Mouse (Mus musculus) monocyte, adult 2 months (primary cell): ENCODE measurements around the gene Fam19a5.

ENCODE experiments used
- DNase-seq, 2 experiments: peaks; one replicate each; pipeline ENCODE4 v3.0.0; 2022; ENCODE audit warnings: low spot score in 2 of 2, low read depth in 1 of 2

Gene Fam19a5

DNA sequence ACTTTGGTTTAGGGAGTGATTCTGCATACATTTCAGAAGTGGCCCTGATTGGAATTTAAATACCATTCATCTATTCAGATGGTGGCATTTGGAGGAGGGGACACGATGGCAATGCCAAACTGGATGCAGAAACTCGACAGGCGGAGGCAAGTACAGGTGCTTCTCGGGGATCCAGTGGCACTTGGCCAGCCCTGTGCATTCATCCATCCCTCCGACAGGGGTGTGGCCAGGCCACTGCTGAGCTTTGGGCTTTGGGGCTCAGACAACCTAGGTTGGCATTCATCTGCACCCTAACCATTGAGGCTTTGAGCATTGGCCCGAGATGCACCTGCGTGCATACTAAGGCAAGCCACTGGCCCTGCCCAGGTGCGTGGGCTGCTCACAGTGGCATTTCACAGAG is 52.6 kb downstream of the Fam19a5 start:
- no peak for DNase-seq

DNA sequence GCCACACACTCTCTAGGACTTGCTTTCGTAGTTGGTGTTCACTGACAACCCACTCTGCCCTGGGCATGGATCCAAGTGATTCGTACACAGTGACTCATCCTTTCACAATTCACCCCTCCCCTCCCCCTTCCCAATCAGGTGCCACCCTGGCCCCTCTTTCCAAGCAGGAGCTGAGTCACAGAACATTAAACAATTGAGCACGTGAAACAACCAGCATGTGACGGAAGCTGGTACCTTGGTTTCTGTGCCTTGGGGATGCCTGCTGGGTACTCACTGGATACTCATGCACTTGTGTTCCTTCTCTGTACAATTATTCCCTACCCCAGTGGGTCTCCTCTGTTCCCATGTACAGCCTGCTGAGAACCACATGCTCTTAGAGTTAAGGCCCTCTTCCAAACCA is 53.0 kb downstream of the Fam19a5 start:
- DNase-seq = no peak

DNA sequence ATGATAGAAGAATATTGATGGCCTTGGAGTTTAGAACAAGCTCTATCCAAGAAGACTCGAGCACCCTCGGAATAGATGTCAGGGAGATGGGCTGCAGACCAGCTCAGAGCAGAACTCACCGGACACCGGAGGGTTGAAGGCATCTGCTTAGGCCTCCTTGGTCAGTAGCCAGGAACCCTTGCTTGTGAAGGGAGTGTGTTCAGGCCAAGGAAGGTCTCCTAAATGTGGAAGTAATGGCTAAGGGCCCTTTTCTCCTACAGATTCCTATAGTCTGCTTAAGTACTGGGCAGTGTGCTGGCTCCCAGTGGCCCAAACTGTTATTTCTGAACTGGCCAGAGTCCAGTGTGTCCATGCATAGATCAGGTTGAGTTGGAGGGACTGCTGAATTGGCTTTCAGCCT is 53.7 kb downstream of the Fam19a5 start:
- DNase-seq = no peak

DNA sequence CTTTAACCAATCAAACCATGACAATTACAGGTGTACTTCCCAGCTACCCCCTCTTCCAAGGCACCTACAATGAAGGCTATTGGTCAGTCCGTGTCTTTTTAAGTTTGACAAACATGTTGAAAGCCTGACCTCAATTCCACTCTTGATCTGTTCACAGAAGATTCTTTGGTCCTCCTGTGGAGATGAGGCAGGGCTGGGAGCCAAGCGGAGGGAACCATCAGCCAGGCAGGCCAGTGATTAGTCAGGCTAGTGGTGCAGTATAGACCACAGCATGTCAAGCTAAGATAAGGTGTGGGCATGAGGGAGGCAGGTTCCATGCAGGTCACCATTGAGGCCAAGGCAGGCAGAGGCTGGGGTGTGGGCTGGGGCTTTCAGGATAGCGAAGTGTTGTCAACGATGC is 54.5 kb downstream of the Fam19a5 start:
- no peak for DNase-seq

DNA sequence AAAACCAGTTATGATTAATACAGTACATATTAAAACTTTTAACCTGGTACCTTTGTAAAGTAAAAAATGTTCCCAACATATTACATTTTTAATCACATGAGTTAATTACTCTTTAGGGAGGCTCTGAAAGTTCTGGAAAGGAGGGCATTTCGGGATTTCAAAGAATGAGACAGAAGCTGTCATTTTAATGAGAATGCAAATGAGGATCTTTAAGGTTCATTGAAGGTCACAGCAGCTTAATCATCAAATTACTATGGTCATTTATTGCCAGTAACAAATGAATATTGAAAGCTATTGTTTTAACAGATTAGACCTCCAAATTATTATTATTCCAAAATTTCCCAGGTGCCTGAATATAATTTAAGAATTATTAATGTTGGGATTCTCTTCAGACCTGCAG is 59.2 kb downstream of the Fam19a5 start:
- no peak for DNase-seq

DNA sequence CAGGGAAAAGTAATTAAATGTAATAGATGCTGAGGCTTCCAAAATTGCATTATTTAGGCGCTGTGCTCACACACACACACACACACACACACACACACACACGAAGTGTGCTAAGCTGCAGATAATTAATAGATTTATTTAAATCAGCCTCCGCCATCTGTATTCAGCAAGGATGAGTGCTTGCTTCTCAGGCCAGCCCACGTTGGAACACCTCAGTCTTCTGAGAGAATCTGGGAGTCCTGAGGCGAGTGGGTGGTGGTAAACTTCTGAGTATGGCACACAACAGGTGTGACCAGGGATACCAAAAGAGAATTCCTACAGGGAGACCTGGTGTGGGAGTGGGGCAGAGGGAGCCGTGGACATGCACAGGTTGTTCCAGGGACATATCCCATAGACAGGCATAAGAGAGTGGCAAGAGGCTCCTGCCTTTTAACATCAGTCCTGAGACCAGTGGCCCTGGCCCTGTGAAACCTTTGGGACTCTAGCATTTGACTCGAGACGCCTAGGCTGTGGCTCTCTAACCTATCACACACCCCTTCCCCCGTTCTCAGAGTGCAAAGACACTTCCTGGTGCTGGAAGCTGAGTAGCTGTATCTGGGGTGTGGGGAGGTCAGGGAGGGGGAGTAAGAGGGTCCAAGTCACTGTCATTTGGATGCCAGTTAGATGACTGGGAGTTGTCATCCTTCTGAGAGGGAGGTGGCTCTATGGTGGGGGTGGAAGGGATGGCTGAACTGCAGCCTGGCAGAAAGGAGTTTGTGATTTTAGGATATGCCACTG is 61.6 kb downstream of the Fam19a5 start:
- no peak for DNase-seq

DNA sequence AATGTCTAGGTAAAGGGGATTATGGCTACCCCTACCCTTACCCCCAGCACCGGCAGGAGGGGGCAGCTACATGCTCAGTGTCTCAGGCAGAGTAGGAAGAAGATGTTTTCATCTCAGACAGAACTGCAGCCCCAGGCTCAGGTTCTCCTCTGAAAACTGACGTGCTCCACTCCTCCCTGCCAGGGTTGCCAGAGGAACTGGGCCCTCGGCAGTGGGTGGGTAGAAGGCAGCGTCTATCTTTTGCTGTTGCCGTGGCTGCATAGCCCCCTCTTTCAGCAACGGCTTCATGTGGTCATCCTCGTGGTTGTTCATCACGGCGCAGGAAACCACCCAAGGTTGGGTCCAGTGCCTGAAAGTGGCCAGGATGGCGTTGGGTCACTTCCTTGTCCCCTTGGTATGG is 62.6 kb downstream of the Fam19a5 start:
- no peak for DNase-seq

DNA sequence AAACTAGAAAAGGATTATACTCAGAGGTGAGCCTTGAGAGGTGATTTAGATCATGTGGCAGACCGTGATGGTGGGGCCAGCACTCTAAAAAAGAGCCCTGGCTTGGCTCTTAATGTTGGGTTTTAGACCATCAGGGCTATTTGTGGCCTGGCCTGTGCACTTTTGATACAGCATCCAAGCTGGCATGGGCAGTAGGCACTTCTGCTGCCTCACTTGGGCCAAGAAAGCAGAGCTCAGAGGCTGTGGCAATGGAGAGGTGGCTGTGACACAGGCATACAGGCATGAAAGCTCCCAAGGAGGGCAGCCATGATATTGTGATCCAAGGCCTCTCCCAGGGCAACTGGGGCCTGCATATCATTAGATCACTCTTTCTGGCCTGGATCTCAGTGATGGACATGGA is 65.1 kb downstream of the Fam19a5 start:
- DNase-seq = no peak

DNA sequence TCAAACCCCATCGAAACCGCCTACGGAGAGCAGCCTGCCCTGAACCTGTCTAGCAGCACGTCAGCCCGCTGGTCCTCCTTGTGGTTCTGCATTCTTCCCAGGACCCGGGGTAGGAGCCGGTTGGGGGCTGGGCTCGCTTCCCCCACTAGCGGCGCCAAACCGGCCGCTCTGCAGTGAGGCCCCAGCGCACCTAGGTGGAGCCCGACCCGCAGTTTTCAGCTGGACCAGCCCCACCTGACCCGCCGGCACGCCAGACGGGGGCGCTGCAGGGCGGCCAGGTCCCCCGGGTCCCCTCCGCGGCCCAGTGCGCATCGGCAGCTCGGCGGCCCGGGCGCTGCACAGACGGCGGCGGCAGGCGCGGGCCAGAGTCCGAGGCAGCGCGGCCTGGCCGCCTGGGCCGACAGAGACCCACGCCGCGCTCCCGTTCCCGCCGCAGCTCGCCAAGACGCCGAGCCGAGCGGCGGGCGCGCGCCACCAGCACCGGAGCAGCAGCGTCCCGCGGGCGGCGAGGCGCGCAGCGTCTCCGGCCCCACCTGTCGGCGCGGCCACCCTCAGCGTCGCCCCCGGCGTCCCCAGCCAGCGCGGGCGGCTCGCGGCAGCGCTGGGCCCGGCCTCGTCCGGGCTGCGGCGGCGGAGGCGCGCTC is 80.0 kb downstream of the Fam19a5 start:
- DNase-seq = no peak

DNA sequence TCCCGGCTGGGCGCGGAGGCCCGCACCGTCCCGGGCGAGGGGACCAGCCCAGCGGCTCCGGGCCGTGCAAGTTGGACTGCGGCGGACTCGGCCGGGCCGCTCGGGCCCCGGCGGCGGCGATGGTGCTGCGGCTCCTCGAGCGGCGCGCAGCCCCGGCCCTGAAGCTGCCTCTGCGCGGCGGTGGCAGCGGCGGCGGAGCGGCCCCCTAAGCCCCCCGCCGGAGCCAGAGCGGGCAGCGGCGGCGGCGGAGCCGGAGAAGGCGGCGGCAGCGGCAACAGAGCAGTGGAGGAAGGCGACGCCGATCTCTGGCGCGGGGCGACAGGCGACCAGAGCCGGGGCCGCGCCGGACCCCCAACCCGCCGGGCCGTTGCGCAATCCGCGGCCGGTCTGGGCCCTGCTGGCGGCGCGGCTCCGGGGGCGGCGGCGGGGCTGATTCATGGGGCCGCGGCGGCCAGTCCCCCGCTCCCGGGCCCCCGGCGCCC is 80.6 kb downstream of the Fam19a5 start:
- DNase-seq = no peak

DNA sequence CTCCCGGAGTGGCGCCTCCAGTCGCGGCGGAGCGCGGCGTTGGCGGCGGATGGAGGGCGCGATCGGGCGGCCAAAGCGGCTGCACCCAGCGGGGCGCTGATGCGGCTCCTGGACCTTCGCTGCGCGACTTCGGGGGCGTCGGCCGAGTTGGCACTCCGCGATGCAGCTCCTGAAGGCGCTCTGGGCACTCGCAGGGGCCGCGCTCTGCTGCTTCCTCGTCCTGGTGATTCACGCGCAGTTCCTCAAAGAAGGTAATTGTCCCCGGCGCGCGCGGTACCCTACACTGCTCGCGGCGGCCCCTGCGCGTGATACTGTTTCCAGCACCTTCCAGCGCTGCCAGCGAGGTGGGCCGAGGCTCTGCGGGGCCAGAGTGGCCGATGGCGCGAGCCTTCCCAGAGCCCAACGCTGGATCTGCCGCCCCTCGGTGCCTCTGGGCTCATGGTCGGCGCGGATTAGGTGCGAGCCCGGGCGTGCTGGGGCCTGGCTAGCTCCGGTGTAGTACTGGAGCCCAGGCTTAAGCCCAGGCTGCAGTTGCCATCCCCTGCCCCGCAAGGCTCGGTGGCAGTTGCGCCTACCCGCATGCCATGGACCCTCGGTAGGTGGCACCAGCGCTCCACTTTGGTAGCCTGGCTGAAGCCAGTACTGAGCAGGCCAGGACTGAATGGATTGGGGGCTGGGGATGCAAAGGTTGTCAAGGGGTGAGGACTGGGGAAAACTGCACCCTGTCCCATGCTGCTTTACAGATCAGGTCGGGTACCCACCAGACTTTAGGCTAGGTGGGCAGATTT is 81.3 kb downstream of the Fam19a5 start:
- no peak for DNase-seq

DNA sequence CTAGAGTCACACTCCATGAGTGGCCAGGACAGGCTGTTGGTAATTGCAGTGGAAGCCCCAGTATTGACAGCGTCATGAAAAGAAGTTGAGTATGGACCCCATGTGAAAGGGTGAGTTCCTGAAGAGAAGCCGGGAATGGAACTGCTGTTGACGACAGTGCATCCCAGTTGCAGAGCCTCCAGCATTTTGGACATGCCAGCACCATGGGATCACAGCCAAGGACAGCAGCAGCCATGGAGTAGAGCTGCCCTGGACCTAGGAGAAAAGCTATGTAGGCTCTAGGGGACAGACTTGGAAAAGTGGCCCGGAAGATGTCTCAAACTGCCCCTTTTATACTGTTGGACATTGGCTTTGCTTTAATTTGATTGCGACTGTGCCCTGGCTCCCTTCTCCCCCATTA is 91.2 kb downstream of the Fam19a5 start:
- no peak for DNase-seq

DNA sequence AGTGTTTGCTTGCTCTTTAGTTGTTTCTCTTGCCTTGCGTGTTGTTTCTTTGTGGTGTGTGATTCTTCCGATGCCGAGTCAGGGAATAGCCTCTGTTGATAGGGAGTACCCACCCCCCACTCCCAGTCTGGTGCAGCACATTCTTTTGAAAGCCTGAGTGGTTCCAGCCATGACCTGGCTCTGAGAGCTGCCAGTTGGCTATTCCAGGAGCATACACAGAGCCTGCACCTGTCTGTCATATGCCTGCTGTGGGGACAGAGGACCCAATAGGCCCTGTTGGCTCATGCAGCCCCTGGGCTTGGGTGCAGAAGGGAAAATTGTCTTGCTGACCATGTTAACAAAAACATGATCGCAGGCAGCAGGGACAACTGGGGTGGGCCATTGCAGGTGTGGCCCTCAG is 92.3 kb downstream of the Fam19a5 start:
- no peak for DNase-seq

DNA sequence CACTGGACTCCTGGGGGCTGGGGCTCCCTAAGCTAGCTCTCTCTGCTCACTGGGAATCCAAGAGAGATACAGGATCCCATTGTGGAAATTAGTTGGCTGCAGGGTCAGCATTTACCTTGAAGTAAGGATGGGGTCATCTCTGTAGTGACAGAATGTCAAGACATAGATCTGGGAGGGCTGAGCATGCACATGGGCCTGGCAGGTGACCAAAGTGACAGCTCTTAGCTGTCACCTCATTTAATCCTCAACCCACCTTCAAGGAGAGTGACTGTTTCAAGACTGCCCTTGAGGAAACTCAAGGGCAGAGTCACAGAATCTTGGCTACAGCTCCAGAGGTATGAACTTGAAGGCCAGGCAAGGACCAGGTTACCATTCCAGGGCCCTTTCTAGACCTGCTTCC is 93.1 kb downstream of the Fam19a5 start:
- no peak for DNase-seq

DNA sequence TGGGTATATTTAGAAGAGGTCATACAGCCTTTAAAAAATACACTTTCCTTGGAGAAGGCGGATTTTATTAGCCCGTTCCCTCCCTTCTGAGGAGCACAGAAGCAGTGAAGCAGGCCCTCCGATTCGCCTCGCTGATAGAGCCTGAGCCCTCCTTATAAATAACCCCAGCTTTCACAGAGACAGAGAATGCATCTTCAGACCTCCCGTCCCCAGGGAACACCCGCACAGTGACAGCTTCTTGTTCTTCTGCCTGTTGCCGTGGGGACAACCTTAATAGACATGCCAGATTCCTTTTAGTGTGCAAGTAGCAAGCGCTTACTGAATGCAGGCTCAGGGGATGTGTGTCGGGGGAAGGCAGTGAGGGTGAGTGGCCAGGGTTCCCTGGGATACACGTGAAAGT is 94.2 kb downstream of the Fam19a5 start:
- no peak for DNase-seq

DNA sequence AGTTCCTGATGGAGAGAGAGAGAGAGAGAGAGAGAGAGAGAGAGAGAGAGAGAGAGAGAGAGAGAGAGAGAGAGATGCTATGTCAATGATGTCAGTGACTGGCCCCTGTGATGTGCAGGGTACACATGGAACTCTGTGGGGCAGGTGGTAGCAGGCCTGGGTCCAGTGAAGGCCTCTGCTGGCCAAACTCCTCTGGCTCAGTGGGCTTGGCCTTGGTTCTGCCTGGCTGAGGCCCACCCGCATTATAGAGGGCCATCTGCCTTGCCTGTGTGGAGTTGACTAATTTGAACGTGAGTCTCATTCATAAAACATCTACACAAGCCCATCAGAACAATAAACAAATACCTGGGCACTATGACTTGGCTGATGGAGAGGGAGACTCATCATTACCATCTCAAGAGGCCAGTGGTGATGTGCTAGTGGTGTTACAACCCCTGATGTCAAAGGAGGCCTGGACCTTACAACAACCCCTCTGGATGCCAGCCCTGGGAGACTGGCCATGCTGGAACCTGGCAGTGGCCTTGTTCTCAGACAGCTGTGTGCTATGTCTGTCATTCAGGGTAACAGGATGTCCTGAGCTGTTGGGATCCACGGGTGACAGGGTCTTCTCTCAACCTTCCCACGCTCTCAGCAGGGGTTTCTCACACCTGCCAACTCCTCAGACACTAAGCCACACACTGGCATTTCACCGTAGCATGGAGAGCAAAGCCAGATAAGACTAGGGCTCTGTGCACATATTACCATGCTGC is 102.4 kb downstream of the Fam19a5 start:
- no peak for DNase-seq

DNA sequence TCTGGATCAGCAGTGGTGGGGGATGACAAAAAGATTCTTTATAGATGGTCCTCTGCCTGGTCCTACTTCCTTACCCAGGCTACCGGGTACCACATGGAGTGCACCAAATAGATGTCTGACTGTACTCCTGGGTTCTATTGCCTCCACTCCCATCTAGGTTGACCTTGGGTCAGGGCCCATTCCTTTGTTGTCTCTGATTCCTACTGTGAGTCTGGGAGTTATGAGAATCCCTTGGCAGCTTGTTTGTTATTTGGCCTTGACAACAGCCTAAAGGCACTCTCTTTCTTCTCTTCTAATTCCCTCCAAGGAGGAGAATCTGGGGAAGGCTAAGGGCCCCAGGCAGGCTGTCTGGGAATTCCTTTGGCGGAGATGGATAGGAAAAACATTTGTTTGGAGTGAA is 105.6 kb downstream of the Fam19a5 start:
- DNase-seq = no peak

DNA sequence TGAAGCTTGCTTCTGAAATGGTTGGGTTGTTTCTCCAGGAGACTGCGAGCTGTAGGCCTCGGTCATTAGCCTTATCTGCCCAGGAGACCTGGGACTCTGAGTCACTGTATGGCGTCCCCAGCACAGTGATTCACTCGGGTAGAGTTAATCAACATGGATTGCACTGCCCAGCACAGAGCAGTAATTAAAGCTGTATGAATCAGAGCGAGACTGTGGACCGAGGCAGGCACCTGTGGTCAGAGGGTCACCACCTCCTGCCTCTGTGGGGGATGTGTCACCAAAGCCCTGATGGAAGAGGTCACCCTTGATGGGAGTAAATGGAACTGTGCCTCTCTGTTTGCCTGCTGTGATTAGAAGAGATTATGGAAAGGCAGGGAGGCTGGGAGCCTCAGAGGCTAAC is 110.5 kb downstream of the Fam19a5 start:
- DNase-seq = no peak

DNA sequence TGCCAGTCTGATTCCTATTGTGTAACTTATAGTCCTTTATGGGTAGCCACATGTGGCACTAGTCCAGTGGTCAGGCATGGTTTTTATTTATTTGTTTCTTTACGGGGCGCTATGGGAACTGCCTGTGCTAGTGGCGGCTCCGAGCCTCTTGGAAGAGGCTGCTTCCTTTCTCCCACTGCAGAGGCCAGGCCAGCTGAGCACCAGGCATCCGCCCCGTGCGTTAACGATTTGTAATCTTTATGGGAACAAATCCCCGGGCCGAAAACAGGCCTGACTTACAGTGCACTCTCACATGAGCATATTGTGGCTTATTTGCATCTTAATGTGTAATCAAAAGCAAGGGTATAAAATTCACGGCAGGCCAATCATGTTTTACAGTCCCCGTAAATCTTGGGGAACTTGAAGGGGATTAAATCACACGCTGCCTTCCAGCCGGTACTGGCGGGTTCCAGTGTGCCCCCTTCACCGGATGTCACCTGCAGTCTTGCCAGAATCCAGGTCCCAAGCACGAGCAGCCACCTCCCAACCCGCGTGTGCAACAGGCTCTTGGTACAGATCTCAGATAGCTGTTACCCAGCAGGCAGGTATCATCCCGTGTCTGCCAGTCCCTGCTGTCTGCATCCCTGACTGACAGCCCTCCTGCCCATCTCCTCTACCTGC is 112.5 kb downstream of the Fam19a5 start:
- no peak for DNase-seq

DNA sequence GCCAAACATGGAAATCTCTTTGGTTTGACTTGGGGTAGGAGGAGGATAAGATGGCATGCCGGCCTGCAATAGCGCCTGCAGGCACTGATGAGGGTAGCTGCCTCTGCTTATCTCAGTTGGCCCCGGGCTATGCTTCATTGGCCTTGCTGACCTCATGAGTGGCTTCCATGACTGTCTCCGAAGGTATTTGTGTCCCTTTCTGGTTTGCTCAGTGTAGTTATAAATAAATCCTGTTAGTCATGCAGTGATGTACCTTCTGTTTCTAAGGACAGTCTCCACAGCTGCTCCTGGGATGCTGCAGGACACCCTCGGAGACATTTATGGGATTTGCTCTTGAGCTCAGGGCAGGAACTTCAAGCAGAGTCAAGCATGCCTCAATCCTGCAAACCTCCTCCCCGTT is 115.6 kb downstream of the Fam19a5 start:
- no peak for DNase-seq

DNA sequence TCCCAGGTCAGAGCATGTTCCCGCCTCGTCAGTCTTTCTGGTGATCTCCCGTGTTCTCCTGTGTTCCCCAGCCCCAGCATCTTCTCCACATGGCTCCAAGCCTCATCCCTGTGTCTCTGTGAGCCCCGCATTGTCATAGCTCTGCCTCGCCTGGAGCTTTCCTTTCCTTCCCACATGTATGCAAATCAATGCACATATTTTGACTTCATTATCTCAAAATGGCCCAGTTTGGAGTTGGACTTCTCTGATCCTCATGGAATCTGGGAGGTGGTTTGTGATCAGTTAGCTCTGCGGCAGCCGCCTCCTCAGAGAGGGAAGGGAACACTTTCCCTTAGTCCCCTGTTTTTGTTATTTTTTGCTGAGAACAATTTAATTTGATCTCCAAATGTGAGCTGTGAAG is 117.9 kb downstream of the Fam19a5 start:
- no peak for DNase-seq
